Mouse (Mus musculus) spleen, adult 2 months (tissue): Measurements from ENCODE around the gene Cnksr3. TPM values are rescaled to one million over a fixed set of nuclear protein-coding genes. Genes with fewer than 3 reads are reported as not detected.

Source experiments
- DNase-seq, 2 experiments: peaks; one replicate each; pipeline versions ENCODE4 v3.0.0 to v3.0.0-alpha.2; 2012 to 2021; ENCODE audit warnings: low spot score in 2 of 2, low read depth in 1 of 2
- H3K27ac ChIP-seq: fragments of 200-500 bp; 2 replicates; pipeline ENCODE4 v1.5.1; 2012; ENCODE audit warnings: low read length, inconsistent platforms; ENCODE audit not compliant: insufficient read depth
- H3K27me3 ChIP-seq: fragments of 200-500 bp; 2 replicates; pipeline ENCODE4 v1.6.1; 2012; ENCODE audit warnings: mild to moderate bottlenecking, moderate library complexity, low read length, inconsistent platforms; ENCODE audit not compliant: control insufficient read depth, insufficient read depth
- H3K36me3 ChIP-seq: fragments of 200-500 bp; 2 replicates; pipeline ENCODE4 v1.6.1; 2012; ENCODE audit warnings: mild to moderate bottlenecking, low read length, inconsistent platforms; ENCODE audit not compliant: control insufficient read depth, insufficient read depth
- H3K4me1 ChIP-seq: fragments of 200-500 bp; 2 replicates; pipeline ENCODE4 v1.6.1; 2011; ENCODE audit warnings: inconsistent platforms; ENCODE audit not compliant: control insufficient read depth, insufficient read depth, insufficient read length
- H3K4me3 ChIP-seq: fragments of 200-500 bp; 2 replicates; pipeline ENCODE4 v1.5.1; 2011; ENCODE audit warnings: mild to moderate bottlenecking, inconsistent platforms; ENCODE audit not compliant: insufficient read depth, insufficient read length; ENCODE audit errors: extremely low read depth
- CTCF ChIP-seq: fragments of 200-500 bp; IDR thresholded peaks from 2 replicates; pipeline ENCODE4 v1.5.1; 2011; ENCODE audit warnings: mild to moderate bottlenecking, inconsistent platforms; ENCODE audit not compliant: insufficient read depth, insufficient read length, insufficient replicate concordance; ENCODE audit errors: extremely low read depth
- POLR2A ChIP-seq: fragments of 200-500 bp; IDR thresholded peaks from 2 replicates; pipeline ENCODE4 v1.6.1; 2011; ENCODE audit warnings: low read depth, low read length, inconsistent platforms
- WGBS: fragments of 180-500 bp; shearing (Covaris S2); methylation state at CpG from one replicate; pipeline ENCODE4 v1.1.7; 2018; 5-methylcytosine and 5-hydroxymethylcytosine counted together
- polyA plus RNA-seq: library from polyadenylated mRNA; depleted of rRNA; stranded (reverse); fragments of >200 nt; gene quantifications from 2 replicates; pipeline ENCODE4 v1.2.3, GENCODE M21; 2012

Cnksr3 gene
- polyA plus RNA-seq, 1 experiment, result 5.8 TPM

GRCm38 (mm10) chr10:7207301-7207700 lies 4.7 kb downstream of the Cnksr3 start:
- no peak for TF ChIP-seq CTCF
- DNase-seq, result no peak
- Histone ChIP-seq H3K36me3 (no peaks in the 10 kb centered on the region), H3K4me3 (no peak overlapping the region), H3K4me1 (peaks cover 9% of the 10 kb centered on the region; the same call in 1 of the 2 replicates), H3K27me3 (no peaks in the 10 kb centered on the region), H3K27ac (no peak overlapping the region)
- WGBS, result 84% methylated on average over 11 of the region's 11 CpGs

GRCm38 (mm10) chr10:7206571-7206970 lies 5.5 kb downstream of the Cnksr3 start:
- no peaks in the 10 kb centered on the region for H3K27me3 ChIP-seq
- no peak overlapping the region for H3K27ac ChIP-seq
- no peak for DNase-seq
- peaks cover 9% of the 10 kb centered on the region; the same call in 1 of the 2 replicates for H3K4me1 ChIP-seq
- H3K36me3 ChIP-seq, result no peaks in the 10 kb centered on the region
- no peak overlapping the region for H3K4me3 ChIP-seq
- TF ChIP-seq POLR2A (no peak), CTCF (no peak)
- WGBS, result 74% methylated on average over 7 of the region's 7 CpGs

GRCm38 (mm10) chr10:7205576-7205975 lies 6.5 kb downstream of the Cnksr3 start:
- TF ChIP-seq CTCF (no peak), POLR2A (no peak)
- Histone ChIP-seq H3K27ac (no peak overlapping the region), H3K27me3 (no peaks in the 10 kb centered on the region), H3K4me3 (no peak overlapping the region), H3K36me3 (no peaks in the 10 kb centered on the region), H3K4me1 (peaks cover 5% of the 10 kb centered on the region; the same call in 1 of the 2 replicates)
- DNase-seq, result no peak
- 90% methylated on average over 3 of the region's 3 CpGs for WGBS

- Histone ChIP-seq H3K27ac (no peak overlapping the region), H3K4me1 (peaks cover 4% of the 10 kb centered on the region; the same call in 1 of the 2 replicates), H3K36me3 (no peaks in the 10 kb centered on the region), H3K27me3 (no peaks in the 10 kb centered on the region), H3K4me3 (no peak overlapping the region)
- 43% methylated on average over 3 of the region's 3 CpGs for WGBS
- no peak for DNase-seq
- TF ChIP-seq CTCF (no peak), POLR2A (no peak)
Measured at GRCm38 (mm10) chr10:7204953-7205352, 7.1 kb downstream of the Cnksr3 start.

- DNase-seq, result no peak
- TF ChIP-seq POLR2A, result no peak
- TF ChIP-seq CTCF, result no peak
- no peak overlapping the region for H3K4me3 ChIP-seq
- no peak overlapping the region for H3K27ac ChIP-seq
- no peaks in the 10 kb centered on the region for H3K27me3 ChIP-seq
- peaks cover 4% of the 10 kb centered on the region; the same call in 1 of the 2 replicates for H3K4me1 ChIP-seq
- WGBS, result 91% methylated on average over 9 of the region's 9 CpGs
- no peaks in the 10 kb centered on the region for H3K36me3 ChIP-seq
Measured at GRCm38 (mm10) chr10:7202576-7202975, 9.5 kb downstream of the Cnksr3 start.

- no peak for DNase-seq
- Histone ChIP-seq H3K4me1 (peaks cover 4% of the 10 kb centered on the region; the same call in 1 of the 2 replicates), H3K27ac (no peak overlapping the region), H3K36me3 (no peaks in the 10 kb centered on the region), H3K4me3 (no peak overlapping the region), H3K27me3 (no peaks in the 10 kb centered on the region)
- 90% methylated on average over 7 of the region's 7 CpGs for WGBS
- TF ChIP-seq POLR2A (no peak), CTCF (no peak)
Measured at GRCm38 (mm10) chr10:7200665-7201064, 11.4 kb downstream of the Cnksr3 start.

GRCm38 (mm10) chr10:7198201-7198600 lies 13.8 kb downstream of the Cnksr3 start:
- Histone ChIP-seq H3K36me3 (no peaks in the 10 kb centered on the region), H3K4me3 (no peak overlapping the region), H3K27me3 (no peaks in the 10 kb centered on the region), H3K27ac (no peak overlapping the region), H3K4me1 (no peaks in the 10 kb centered on the region)
- no peak for DNase-seq
- no peak for TF ChIP-seq CTCF
- TF ChIP-seq POLR2A, result no peak

GRCm38 (mm10) chr10:7197733-7198132 lies 14.3 kb downstream of the Cnksr3 start:
- no peaks in the 10 kb centered on the region for H3K36me3 ChIP-seq
- H3K27ac ChIP-seq, result no peak overlapping the region
- no peak for DNase-seq
- no peak for TF ChIP-seq CTCF
- no peak for TF ChIP-seq POLR2A
- no peaks in the 10 kb centered on the region for H3K4me1 ChIP-seq
- no peak overlapping the region for H3K4me3 ChIP-seq
- no peaks in the 10 kb centered on the region for H3K27me3 ChIP-seq
- 82% methylated on average over 6 of the region's 6 CpGs for WGBS
